Mouse (Mus musculus): ENCODE data around the gene Srcin1. TPM values are rescaled to one million over a fixed set of nuclear protein-coding genes. Genes with fewer than 3 reads are reported as not detected.

Srcin1 gene
- polyA plus RNA-seq, 1 experiment, result not detected

- Histone ChIP-seq H3K36me3 (ENCODE audit: control insufficient read depth, insufficient read depth) (no peaks in the 10 kb centered on the region), H3K27me3 (ENCODE audit: control insufficient read depth, insufficient read depth, insufficient read length) (peaks cover 43% of the 10 kb centered on the region), H3K4me3 (no peak overlapping the region), H3K4me2 (ENCODE audit: low read depth) (no peak overlapping the region), H3K79me2 (ENCODE audit: control insufficient read depth, insufficient read depth) (no peaks in the 10 kb centered on the region), H3ac (ENCODE audit: control insufficient read depth, insufficient read length) (no peak overlapping the region)
- TF ChIP-seq USF1 (IDR thresholded peaks at IDR 0.05; ENCODE audit: low read depth), result no peak
- TF ChIP-seq E2F4 (IDR thresholded peaks at IDR 0.05; ENCODE audit: insufficient read depth), result no peak
- no peak for TF ChIP-seq MAX (IDR thresholded peaks at IDR 0.05; ENCODE audit: low read depth)
- no peak for TF ChIP-seq REST (IDR thresholded peaks at IDR 0.05; ENCODE audit: insufficient read depth, insufficient read length)
- TF ChIP-seq TCF3 (IDR thresholded peaks at IDR 0.05; ENCODE audit: insufficient read length, low read depth), result no peak
- no peak for TF ChIP-seq POLR2AphosphoS2 (IDR thresholded peaks at IDR 0.05; ENCODE audit: insufficient read length, low read depth)
- no peak for TF ChIP-seq MYOG (IDR thresholded peaks at IDR 0.05; ENCODE audit: control insufficient read depth in 1 of 3, insufficient read depth in 1 of 3, insufficient read length in 2 of 3, low read depth in 2 of 3)
- TF ChIP-seq SRF (IDR thresholded peaks at IDR 0.05; ENCODE audit: control insufficient read depth, insufficient read length, low read depth), result no peak
- TF ChIP-seq TCF12 (IDR thresholded peaks at IDR 0.05; ENCODE audit: insufficient read depth, poor library complexity, severe bottlenecking), result no peak
These were observed 47.6 kb downstream of the Srcin1 start for GRCm38 (mm10) chr11:97528282-97528808.

GRCm38 (mm10) chr11:97525313-97525712 lies 50.7 kb downstream of the Srcin1 start:
- Histone ChIP-seq H3K4me2 (ENCODE audit: low read depth) (no peak overlapping the region), H3K36me3 (ENCODE audit: control insufficient read depth, insufficient read depth) (no peaks in the 10 kb centered on the region), H3K27me3 (ENCODE audit: control insufficient read depth, insufficient read depth, insufficient read length) (peaks cover 35% of the 10 kb centered on the region), H3K4me3 (no peak overlapping the region), H3ac (ENCODE audit: control insufficient read depth, insufficient read length) (no peak overlapping the region), H3K79me2 (ENCODE audit: control insufficient read depth, insufficient read depth) (no peaks in the 10 kb centered on the region)
- TF ChIP-seq REST (IDR thresholded peaks at IDR 0.05; ENCODE audit: insufficient read depth, insufficient read length), result no peak

- TF ChIP-seq E2F4 (IDR thresholded peaks at IDR 0.05; ENCODE audit: insufficient read depth) (no peak), MYOG (IDR thresholded peaks at IDR 0.05; ENCODE audit: control insufficient read depth in 1 of 3, insufficient read depth in 1 of 3, insufficient read length in 2 of 3, low read depth in 2 of 3) (no peak), USF1 (IDR thresholded peaks at IDR 0.05; ENCODE audit: low read depth) (no peak), POLR2A (IDR thresholded peaks at IDR 0.05; ENCODE audit: insufficient read length, low read depth) (no peak), SRF (IDR thresholded peaks at IDR 0.05; ENCODE audit: control insufficient read depth, insufficient read length, low read depth) (no peak), TCF3 (IDR thresholded peaks at IDR 0.05; ENCODE audit: insufficient read length, low read depth) (no peak), MAX (IDR thresholded peaks at IDR 0.05; ENCODE audit: low read depth) (no peak), CEBPB (IDR thresholded peaks at IDR 0.05; ENCODE audit: insufficient read depth, poor library complexity, severe bottlenecking) (no peak)
- no peaks in the 10 kb centered on the region for H3K36me3 ChIP-seq (ENCODE audit: control insufficient read depth, insufficient read depth)
- peaks cover 36% of the 10 kb centered on the region for H3K27me3 ChIP-seq (ENCODE audit: control insufficient read depth, insufficient read depth, insufficient read length)
- no peak overlapping the region for H3ac ChIP-seq (ENCODE audit: control insufficient read depth, insufficient read length)
- no peaks in the 10 kb centered on the region for H3K79me2 ChIP-seq (ENCODE audit: control insufficient read depth, insufficient read depth)
- no peak overlapping the region for H3K4me3 ChIP-seq
- peak overlapping the region; percentile 50 for H3K4me2 ChIP-seq (ENCODE audit: low read depth)
These were observed 51.7 kb downstream of the Srcin1 start for GRCm38 (mm10) chr11:97524306-97524705.

DNA sequence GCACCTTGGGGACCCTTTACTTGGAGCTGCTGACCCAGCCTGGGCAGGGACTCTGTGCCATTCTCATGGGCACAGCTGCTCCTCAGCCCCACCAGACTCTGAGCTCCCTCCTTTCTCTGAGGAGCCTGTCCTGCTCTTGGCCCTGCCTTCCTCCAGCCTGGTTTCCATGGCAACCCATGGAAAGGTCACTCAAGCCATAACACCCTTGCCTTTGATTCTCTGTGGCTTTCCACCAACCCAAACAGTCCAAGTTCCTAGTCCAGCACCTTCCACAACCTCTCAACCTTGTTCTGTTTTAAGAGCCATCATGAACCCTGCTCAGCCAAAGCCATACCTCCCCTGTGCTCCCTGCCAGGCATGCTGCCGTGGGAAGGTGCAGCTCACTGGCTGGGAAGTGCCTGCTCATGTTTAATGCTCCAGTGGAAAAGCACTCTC lies 52.1 kb downstream of the Srcin1 start:
- Histone ChIP-seq H3K79me2 (ENCODE audit: control insufficient read depth, insufficient read depth) (no peaks in the 10 kb centered on the region), H3K4me2 (ENCODE audit: low read depth) (peak overlapping the region; percentile 50), H3K4me3 (no peak overlapping the region), H3ac (ENCODE audit: control insufficient read depth, insufficient read length) (no peak overlapping the region), H3K27me3 (ENCODE audit: control insufficient read depth, insufficient read depth, insufficient read length) (peaks cover 35% of the 10 kb centered on the region), H3K36me3 (ENCODE audit: control insufficient read depth, insufficient read depth) (no peaks in the 10 kb centered on the region)
- TF ChIP-seq MAX (IDR thresholded peaks at IDR 0.05; ENCODE audit: low read depth), result no peak
- TF ChIP-seq CEBPB (IDR thresholded peaks at IDR 0.05; ENCODE audit: insufficient read depth, poor library complexity, severe bottlenecking), result no peak
- no peak for TF ChIP-seq MYOG (IDR thresholded peaks at IDR 0.05; ENCODE audit: control insufficient read depth in 1 of 3, insufficient read depth in 1 of 3, insufficient read length in 2 of 3, low read depth in 2 of 3)
- no peak for TF ChIP-seq MYOD1 (IDR thresholded peaks at IDR 0.05; ENCODE audit: control insufficient read depth in 1 of 3, insufficient read length in 2 of 3, low read depth in 2 of 3)
- TF ChIP-seq POLR2A (IDR thresholded peaks at IDR 0.05; ENCODE audit: insufficient read length, low read depth), result no peak
- no peak for TF ChIP-seq POLR2AphosphoS2 (IDR thresholded peaks at IDR 0.05; ENCODE audit: insufficient read length, low read depth)
- TF ChIP-seq TCF12 (IDR thresholded peaks at IDR 0.05; ENCODE audit: insufficient read depth, poor library complexity, severe bottlenecking), result no peak
- no peak for TF ChIP-seq E2F4 (IDR thresholded peaks at IDR 0.05; ENCODE audit: insufficient read depth)
- TF ChIP-seq TCF3 (IDR thresholded peaks at IDR 0.05; ENCODE audit: insufficient read length, low read depth), result no peak
- TF ChIP-seq SRF (IDR thresholded peaks at IDR 0.05; ENCODE audit: control insufficient read depth, insufficient read length, low read depth), result no peak
- TF ChIP-seq REST (IDR thresholded peaks at IDR 0.05; ENCODE audit: insufficient read depth, insufficient read length), result no peak
- no peak for TF ChIP-seq USF1 (IDR thresholded peaks at IDR 0.05; ENCODE audit: low read depth)

- no peak overlapping the region for H3ac ChIP-seq (ENCODE audit: control insufficient read depth, insufficient read length)
These were observed 52.9 kb downstream of the Srcin1 start for GRCm38 (mm10) chr11:97523107-97523506.

More at GRCm38 (mm10) chr11:97523107-97523506, 52.9 kb downstream of the Srcin1 start:
- Histone ChIP-seq H3K27me3 (ENCODE audit: control insufficient read depth, insufficient read depth, insufficient read length) (peaks cover 37% of the 10 kb centered on the region), H3K36me3 (ENCODE audit: control insufficient read depth, insufficient read depth) (no peaks in the 10 kb centered on the region), H3K4me3 (no peak overlapping the region), H3K79me2 (ENCODE audit: control insufficient read depth, insufficient read depth) (no peaks in the 10 kb centered on the region), H3K4me2 (ENCODE audit: low read depth) (no peak overlapping the region)
- TF ChIP-seq POLR2AphosphoS2 (IDR thresholded peaks at IDR 0.05; ENCODE audit: insufficient read length, low read depth) (no peak), CEBPB (IDR thresholded peaks at IDR 0.05; ENCODE audit: insufficient read depth, poor library complexity, severe bottlenecking) (no peak), SRF (IDR thresholded peaks at IDR 0.05; ENCODE audit: control insufficient read depth, insufficient read length, low read depth) (no peak), REST (IDR thresholded peaks at IDR 0.05; ENCODE audit: insufficient read depth, insufficient read length) (no peak), MAX (IDR thresholded peaks at IDR 0.05; ENCODE audit: low read depth) (no peak), TCF3 (IDR thresholded peaks at IDR 0.05; ENCODE audit: insufficient read length, low read depth) (no peak), TCF12 (IDR thresholded peaks at IDR 0.05; ENCODE audit: insufficient read depth, poor library complexity, severe bottlenecking) (no peak), POLR2A (IDR thresholded peaks at IDR 0.05; ENCODE audit: insufficient read length, low read depth) (no peak), E2F4 (IDR thresholded peaks at IDR 0.05; ENCODE audit: insufficient read depth) (no peak)

Measured in myocyte (in vitro differentiated cells).